In genomic region chr5:125389579-125390441, GRCm38 (mm10) we compare ENCODE assay signal across 8 mouse cellular contexts. TPM values are rescaled to one million over a fixed set of nuclear protein-coding genes. Genes with fewer than 3 reads are reported as not detected.
DNase-seq lines count a peak whose midpoint lies in the region; ATAC-seq and TF ChIP-seq lines count a peak whose summit lies in the region.

Gene Ubc (minus strand): TSS chr5:125390202.

- TF ChIP-seq RAD21 in CH12.LX (IDR thresholded peaks at IDR 0.05; ENCODE audit: low read depth, low read length): no peak

- H3K36me3 ChIP-seq in CH12.LX (replicated peaks in 1 of 2; ENCODE audit: control insufficient read depth in 1 of 2, insufficient read depth in 1 of 2, low read length in 1 of 2): peaks cover 23 to 24% of the 10 kb centered on the region in 2 experiments
- peaks cover 17% of the 10 kb centered on the region for H3K36me3 ChIP-seq in forebrain, embryonic 13.5 days (ENCODE audit: poor library complexity, severe bottlenecking)
- peaks cover 20% of the 10 kb centered on the region for H3K36me3 ChIP-seq in liver, postnatal 0 days (replicated peaks; ENCODE audit: insufficient read depth, low read length)
- peaks cover 15% of the 10 kb centered on the region for H3K36me3 ChIP-seq in neural tube, embryonic 13.5 days

- in situ Hi-C loops in CH12.LX (cut with MboI; ENCODE audit: low pct_ligation_motif_present, low pct_unique_long_range_greater_than_20kb, low sequenced_read_pairs): no loop called here

- H3K27me3 ChIP-seq in CH12.LX (replicated peaks): no peaks in the 10 kb centered on the region
- H3K27me3 ChIP-seq in forebrain, embryonic 13.5 days: no peaks in the 10 kb centered on the region
- H3K27me3 ChIP-seq in liver, postnatal 0 days (ENCODE audit: insufficient read depth, low read length): no peaks in the 10 kb centered on the region
- no peaks in the 10 kb centered on the region for H3K27me3 ChIP-seq in neural tube, embryonic 13.5 days

- intact Hi-C loops in heart, postnatal 10 days (cut with DNase I): no loop called here

- ATAC-seq in forebrain, embryonic 13.5 days: peak; percentile 57
- peak; percentile 59 for ATAC-seq in liver, postnatal 0 days
- peak; percentile 44 for ATAC-seq in neural tube, embryonic 13.5 days (ENCODE audit: low read depth)

- no peaks in the 10 kb centered on the region for H3K9me3 ChIP-seq in CH12.LX (replicated peaks; ENCODE audit: low read length)
- H3K9me3 ChIP-seq in forebrain, embryonic 13.5 days (replicated peaks): no peaks in the 10 kb centered on the region
- H3K9me3 ChIP-seq in liver, postnatal 0 days (ENCODE audit: low read length): no peaks in the 10 kb centered on the region
- no peaks in the 10 kb centered on the region for H3K9me3 ChIP-seq in neural tube, embryonic 13.5 days

- peak within 1 kb of the TSS; percentile 94 for H3K9ac ChIP-seq in CH12.LX (ENCODE audit: insufficient read depth, low read depth)
- peak within 1 kb of the TSS; percentile 98 for H3K9ac ChIP-seq in forebrain, embryonic 13.5 days
- H3K9ac ChIP-seq in liver, postnatal 0 days (replicated peaks): peak within 1 kb of the TSS; percentile 100
- peak within 1 kb of the TSS; percentile 100 for H3K9ac ChIP-seq in neural tube, embryonic 13.5 days

- peak; percentile 9; the same call in 1 of the 2 replicates for TF ChIP-seq EP300 in CH12.LX (IDR thresholded peaks at IDR 0.05; ENCODE audit: low read length)
- TF ChIP-seq EP300 in liver, postnatal 0 days (IDR thresholded peaks at IDR 0.05; ENCODE audit: low read depth): peak; percentile 51

- peak; percentile 81 for DNase-seq in CH12.LX (ENCODE audit: extremely low read depth)
- peak; percentile 94 for DNase-seq in c-Kit-positive CD71-positive TER-119-positive erythroid progenitor cells, embryonic 14.5 days (ENCODE audit: low spot score)
- peak; percentile 93 to 95 for DNase-seq in heart, postnatal 10 days
- peak; percentile 93 for DNase-seq in large intestine, adult 2 months (ENCODE audit: low read depth, low spot score)
- peak; percentile 93 for DNase-seq in liver, postnatal 0 days
- DNase-seq in telencephalon, adult 2 months (ENCODE audit: low read depth, low spot score): peak; percentile 90

- peak within 1 kb of the TSS; percentile 82; the same call in 1 of the 2 replicates for H3K4me2 ChIP-seq in CH12.LX (ENCODE audit: insufficient read depth, low read depth, poor library complexity, severe bottlenecking)
- H3K4me2 ChIP-seq in forebrain, embryonic 13.5 days: peak within 1 kb of the TSS; percentile 99
- peak within 1 kb of the TSS; percentile 91 for H3K4me2 ChIP-seq in liver, postnatal 0 days (ENCODE audit: low read depth, low read length)
- peak within 1 kb of the TSS; percentile 96 for H3K4me2 ChIP-seq in neural tube, embryonic 13.5 days

- TF ChIP-seq POLR2A in CH12.LX (IDR thresholded peaks at IDR 0.05; ENCODE audit: low read depth, low read length): peak; percentile 99

- H3K27ac ChIP-seq in CH12.LX (ENCODE audit: insufficient read depth, low read depth): peak within 1 kb of the TSS; percentile 93
- H3K27ac ChIP-seq in forebrain, embryonic 13.5 days: peak within 1 kb of the TSS; percentile 94
- peak within 1 kb of the TSS; percentile 100 for H3K27ac ChIP-seq in liver, postnatal 0 days (ENCODE audit: low read depth)
- H3K27ac ChIP-seq in neural tube, embryonic 13.5 days (replicated peaks): peak within 1 kb of the TSS; percentile 98

- H3K4me1 ChIP-seq in CH12.LX (ENCODE audit: control insufficient read depth in 1 of 2, insufficient read depth in 2 of 2): peaks cover 3 to 38% of the 10 kb centered on the region in 2 experiments; a peak in 3 of 4 replicates
- H3K4me1 ChIP-seq in forebrain, embryonic 13.5 days: peaks cover 46% of the 10 kb centered on the region
- H3K4me1 ChIP-seq in liver, postnatal 0 days (ENCODE audit: insufficient read depth): peaks cover 37% of the 10 kb centered on the region
- H3K4me1 ChIP-seq in neural tube, embryonic 13.5 days (replicated peaks): peaks cover 59% of the 10 kb centered on the region

- dilution Hi-C loops in CH12.LX (cut with MboI; ENCODE audit: extremely low pct_ligation_motif_present, extremely low pct_unique_long_range_greater_than_20kb, low sequenced_read_pairs): no loop called here

- H3K4me3 ChIP-seq in CH12.LX (replicated peaks in 1 of 3; ENCODE audit: low read depth in 2 of 3, low read length in 2 of 3, poor library complexity in 1 of 3): peak within 1 kb of the TSS; percentile 44 to 94 (median 84)
- peak within 1 kb of the TSS; percentile 99 for H3K4me3 ChIP-seq in forebrain, embryonic 13.5 days
- H3K4me3 ChIP-seq in liver, postnatal 0 days (ENCODE audit: low read depth, low read length): peak within 1 kb of the TSS; percentile 100
- H3K4me3 ChIP-seq in neural tube, embryonic 13.5 days: peak within 1 kb of the TSS; percentile 100

- H3K79me2 ChIP-seq in CH12.LX (replicated peaks; ENCODE audit: control insufficient read depth, extremely low read depth, insufficient read depth, poor library complexity, severe bottlenecking): peaks cover 28% of the 10 kb centered on the region

- WGBS in forebrain, embryonic 13.5 days: under 1% methylated on average over 66 of the region's 69 CpGs
- under 1% methylated on average over 69 of the region's 69 CpGs for WGBS in large intestine, adult 2 months
- WGBS in liver, postnatal 0 days (ENCODE audit: insufficient replicate concordance): under 1% methylated on average over 63 of the region's 69 CpGs
- WGBS in neural tube, embryonic 13.5 days: 1% methylated on average over 69 of the region's 69 CpGs

- no peak for TF ChIP-seq CTCF in CH12.LX (conservative IDR thresholded peaks at IDR 0.05 in 1 of 2, IDR thresholded peaks at IDR 0.05 in 1 of 2; ENCODE audit: low read depth in 2 of 2, low read length in 2 of 2)
- TF ChIP-seq CTCF in liver, postnatal 0 days (IDR thresholded peaks at IDR 0.05; ENCODE audit: low read depth): no peak

TF ChIP-seq in CH12.LX, 34 proteins besides CTCF, POLR2A, EP300 and RAD21 (continues in another document):
- TF ChIP-seq USF2 (conservative IDR thresholded peaks at IDR 0.05; ENCODE audit: low read depth, low read length): no peak
- TF ChIP-seq KAT2A (IDR thresholded peaks at IDR 0.05; ENCODE audit: insufficient replicate concordance, low read length): peak; percentile 96
- no peak for TF ChIP-seq ZC3H11A (IDR thresholded peaks at IDR 0.05; ENCODE audit: low read depth, low read length)
- peak; percentile 48 for TF ChIP-seq ETS1 (conservative IDR thresholded peaks at IDR 0.05; ENCODE audit: low read depth, low read length)
- peak; percentile 73; the same call in 1 of the 2 replicates for TF ChIP-seq ELF1 (IDR thresholded peaks at IDR 0.05; ENCODE audit: low read depth, low read length)
- peak; percentile 97 for TF ChIP-seq POLR2AphosphoS2 (IDR thresholded peaks at IDR 0.05; ENCODE audit: low read depth, low read length)
- no peak for TF ChIP-seq E2F4 (IDR thresholded peaks at IDR 0.05; ENCODE audit: insufficient replicate concordance, low read depth, low read length)
- TF ChIP-seq MYC (IDR thresholded peaks at IDR 0.05; ENCODE audit: low read depth, low read length): peak; percentile 72
- no peak for TF ChIP-seq CHD1 (IDR thresholded peaks at IDR 0.05; ENCODE audit: low read depth, low read length)
- TF ChIP-seq MEF2A (IDR thresholded peaks at IDR 0.05; ENCODE audit: borderline replicate concordance, low read depth, low read length): peak; percentile 73; the same call in 1 of the 2 replicates
- no peak for TF ChIP-seq JUN (IDR thresholded peaks at IDR 0.05; ENCODE audit: insufficient read depth, low read depth, low read length)
- peak; percentile 60; the same call in 1 of the 2 replicates for TF ChIP-seq ZKSCAN1 (IDR thresholded peaks at IDR 0.05; ENCODE audit: borderline replicate concordance, low read depth, low read length)
- peak; percentile 69 for TF ChIP-seq SIN3A (IDR thresholded peaks at IDR 0.05; ENCODE audit: low read length)
- TF ChIP-seq IRF4 (IDR thresholded peaks at IDR 0.05; ENCODE audit: low read depth, low read length): peak; percentile 19
- peak; percentile 2 for TF ChIP-seq SMC3 (IDR thresholded peaks at IDR 0.05; ENCODE audit: low read depth, low read length)
- peak; percentile 84 for TF ChIP-seq RCOR1 (conservative IDR thresholded peaks at IDR 0.05; ENCODE audit: low read depth, low read length)
- TF ChIP-seq NRF1 (IDR thresholded peaks at IDR 0.05; ENCODE audit: low read depth, low read length): peak; percentile 87
- no peak for TF ChIP-seq JUND (conservative IDR thresholded peaks at IDR 0.05; ENCODE audit: low read depth, low read length)
- TF ChIP-seq MAX (IDR thresholded peaks at IDR 0.05; ENCODE audit: low read length): peak; percentile 76; the same call in 1 of the 2 replicates
- peak; percentile 88 for TF ChIP-seq TCF12 (IDR thresholded peaks at IDR 0.05; ENCODE audit: low read depth, low read length)
- TF ChIP-seq NELFE (IDR thresholded peaks at IDR 0.05; ENCODE audit: low read depth, low read length): peak; percentile 100
- TF ChIP-seq ZMIZ1 (IDR thresholded peaks at IDR 0.05; ENCODE audit: low read depth, low read length): peak; percentile 99
- peak; percentile 70 for TF ChIP-seq BHLHE40 (IDR thresholded peaks at IDR 0.05; ENCODE audit: low read depth, low read length)
- peak; percentile 88 for TF ChIP-seq MAZ (IDR thresholded peaks at IDR 0.05; ENCODE audit: low read depth, low read length)
- peak; percentile 77 for TF ChIP-seq HCFC1 (IDR thresholded peaks at IDR 0.05; ENCODE audit: low read depth, low read length)
- peak; percentile 60 for TF ChIP-seq ZNF384 (IDR thresholded peaks at IDR 0.05; ENCODE audit: low read depth, low read length)
- no peak; the same call in 1 of the 2 replicates for TF ChIP-seq UBTF (IDR thresholded peaks at IDR 0.05; ENCODE audit: low read depth, low read length)
- 0 out of 2 replicates have a peak, but pooled peaks have one; percentile 5 for TF ChIP-seq USF1 (IDR thresholded peaks at IDR 0.05; ENCODE audit: low read depth, low read length)
- peak; percentile 87 for TF ChIP-seq CHD2 (IDR thresholded peaks at IDR 0.05; ENCODE audit: low read length)
- peak; percentile 94 for TF ChIP-seq TBP (conservative IDR thresholded peaks at IDR 0.05; ENCODE audit: low read depth, low read length)

RNA-seq across cellular contexts. Expression of gene Ubc, which starts in this region (rescaled TPM):
- total RNA-seq in CH12.LX (2012; rRNA removed) (466 and 486 TPM in 2 replicates), CH12.LX (2014; rRNA removed) (650 and 656 TPM in 2 replicates)
- polyA plus RNA-seq in CH12.LX (2012; ENCODE audit: insufficient read length, low read depth): 687 and 803 TPM in 2 replicates
- 1,082 and 1,216 TPM in 2 replicates for polyA plus RNA-seq in forebrain, embryonic 13.5 days (2015; fragmentation: Nextera tagmentation; extraction: Ambion mirVana)
- 1,000 to 10,000 TPM in 1 of 2 experiments, 100 to 1,000 TPM in 1; 934 to 1,069 TPM for total RNA-seq in heart, postnatal 10 days (2021)
- polyA plus RNA-seq in large intestine, adult 2 months (2012; rRNA removed): 628 and 848 TPM in 2 replicates
- 369 and 531 TPM in 2 replicates for polyA plus RNA-seq in liver, postnatal 0 days (2015; fragmentation: Nextera tagmentation; extraction: Ambion mirVana)
- polyA plus RNA-seq in neural tube, embryonic 13.5 days (2015; fragmentation: Nextera tagmentation; extraction: Ambion mirVana): 1,127 and 1,268 TPM in 2 replicates

Comparison
In these comparisons a context has a peak if more than half of its experiments do, and no peak if none do; other contexts are left out.
1. Peak in every context shown above with its lines: DNase-seq, ATAC-seq, H3K4me3 ChIP-seq and H3K27ac ChIP-seq.